Mouse (Mus musculus): ENCODE data around the gene Htra3. TPM values are rescaled to one million over a fixed set of nuclear protein-coding genes. Genes with fewer than 3 reads are reported as not detected.

Gene Htra3
- total RNA-seq, 2 experiments from 2014 or later = 105 to 136 TPM

DNA sequence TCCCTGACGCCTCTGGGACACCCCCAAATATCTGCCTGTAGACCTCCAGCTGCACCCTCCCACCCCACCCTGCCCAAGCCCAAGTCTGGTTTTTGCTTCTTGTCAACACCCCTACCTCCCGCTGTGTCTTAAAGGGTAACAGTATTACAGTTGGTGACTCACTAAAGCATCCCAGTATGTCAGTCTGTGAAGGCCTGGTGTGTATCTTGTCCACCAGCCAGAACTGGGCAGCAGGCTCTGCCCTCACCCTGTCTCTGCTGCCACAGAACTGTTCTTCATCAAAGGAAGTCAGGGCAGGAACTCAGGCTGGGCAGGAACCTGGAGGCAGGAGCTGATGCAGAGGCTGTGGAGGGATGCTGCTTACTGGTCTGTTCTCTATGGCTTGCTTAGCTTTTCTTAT is 53.2 kb downstream of the Htra3 start:
- DNase-seq = no peak
- intact Hi-C loops (cut with DNase I) = no loop called here

GRCm38 (mm10) chr5:35624751-35625239 is 54.8 kb downstream of the Htra3 start:
- intact Hi-C loops (cut with DNase I) = no loop called here
- DNase-seq = peak; percentile 72 to 79

DNA sequence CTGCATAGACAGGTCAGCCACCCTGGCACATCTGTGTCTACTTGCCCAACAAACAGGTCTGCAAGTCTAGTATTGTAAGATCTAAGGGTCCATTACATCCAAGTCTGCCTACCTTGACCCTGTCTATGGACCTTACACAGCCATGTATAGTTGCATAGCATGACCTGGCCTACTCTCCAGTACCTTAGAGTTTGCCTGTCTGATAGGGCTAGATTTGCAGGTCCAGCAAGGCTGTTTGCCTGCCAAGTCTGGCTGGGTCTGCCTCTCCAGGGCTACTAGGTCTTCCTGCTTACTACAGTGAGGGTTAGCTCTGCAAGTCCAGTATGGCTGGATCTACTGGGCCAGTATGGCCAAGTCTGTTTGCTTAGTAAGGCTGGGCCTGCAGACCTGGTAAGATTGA is 55.8 kb downstream of the Htra3 start:
- no peak for DNase-seq
- intact Hi-C loops (cut with DNase I) = no loop called here

GRCm38 (mm10) chr5:35621114-35621513 is 58.5 kb downstream of the Htra3 start:
- intact Hi-C loops (cut with DNase I) = no loop called here
- DNase-seq = no peak

DNA sequence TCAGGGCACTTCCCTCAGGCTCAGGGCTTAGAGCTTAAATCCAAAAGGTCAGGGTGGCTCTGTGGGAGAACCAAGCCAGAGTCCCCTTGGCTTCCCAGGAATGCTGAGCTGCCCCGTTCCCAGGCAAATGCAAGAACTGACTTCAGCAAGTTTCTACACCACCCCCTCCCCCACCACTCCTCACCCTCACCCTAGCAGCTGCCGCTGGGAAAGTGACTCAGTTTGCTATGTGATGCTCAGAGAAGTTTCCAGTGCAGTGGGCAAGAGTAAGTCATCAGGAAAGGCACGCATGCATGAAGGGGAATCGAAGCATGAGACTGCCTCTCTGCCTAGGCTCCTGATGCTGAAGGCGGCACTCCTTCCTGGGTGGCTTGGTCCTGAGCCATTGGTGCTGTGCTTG is 62.6 kb downstream of the Htra3 start:
- intact Hi-C loops (cut with DNase I) = no loop called here
- DNase-seq = no peak

DNA sequence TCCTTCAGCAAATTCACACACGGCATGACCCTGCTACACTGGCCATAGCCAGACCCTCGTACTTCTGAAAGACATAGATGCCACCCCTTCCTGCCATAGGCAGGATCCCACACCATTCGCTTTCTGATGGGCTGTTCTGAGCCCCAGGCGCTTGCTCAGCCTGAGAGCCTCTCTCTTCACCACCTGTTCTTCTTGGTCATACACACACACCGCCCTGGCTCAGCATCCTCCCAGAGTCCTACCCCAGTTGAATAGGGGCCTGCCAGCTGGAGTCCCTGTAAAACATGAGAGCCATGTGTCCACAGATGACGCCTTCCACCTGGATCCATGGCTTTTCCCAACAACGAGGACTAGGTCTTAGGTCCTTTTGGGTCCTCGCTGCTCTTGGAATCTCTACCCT is 66.9 kb downstream of the Htra3 start:
- intact Hi-C loops (cut with DNase I) = no loop called here
- DNase-seq = no peak

DNA sequence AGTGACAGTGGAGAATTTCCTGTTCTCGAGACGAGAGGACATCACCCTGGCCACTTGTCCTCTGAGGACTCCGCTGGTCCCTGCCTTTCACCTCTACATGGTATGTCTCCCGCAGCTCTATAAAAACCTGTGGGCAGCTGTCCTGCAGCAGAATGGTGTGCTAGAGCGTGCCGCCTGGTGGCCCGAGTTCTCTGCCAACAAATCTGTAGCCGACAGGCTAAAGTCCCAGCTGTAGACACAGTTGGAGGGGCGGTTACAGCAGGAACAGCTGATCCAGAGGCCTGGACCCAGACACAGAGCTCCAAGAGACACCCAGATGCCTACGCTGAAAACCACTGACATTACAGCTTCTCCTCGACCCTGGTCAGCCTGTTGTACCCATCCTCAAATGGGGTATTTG is 67.7 kb downstream of the Htra3 start:
- intact Hi-C loops (cut with DNase I) = no loop called here
- DNase-seq = no peak

DNA sequence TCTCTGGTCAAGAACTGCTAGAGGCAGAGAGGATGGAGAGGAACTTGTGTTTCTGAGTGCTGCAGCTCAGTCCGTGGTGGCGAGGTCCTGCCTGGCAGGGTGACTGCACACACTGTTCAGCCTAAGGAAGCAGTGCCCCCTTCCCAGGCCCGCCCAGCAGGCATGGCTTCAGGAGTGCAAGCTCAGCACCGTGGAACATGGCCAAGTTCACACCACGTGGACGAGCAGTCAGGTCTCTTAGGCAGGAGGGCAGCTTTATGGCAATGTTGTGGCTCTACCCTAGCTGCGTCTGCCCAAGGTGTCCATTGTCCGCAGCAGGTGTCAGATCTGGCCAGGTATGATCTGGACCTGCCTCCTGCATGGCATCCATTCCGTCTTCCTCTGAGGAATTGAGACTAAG is 68.4 kb downstream of the Htra3 start:
- intact Hi-C loops (cut with DNase I) = no loop called here
- no peak for DNase-seq

GRCm38 (mm10) chr5:35610381-35610780 is 69.2 kb downstream of the Htra3 start:
- no peak for DNase-seq
- intact Hi-C loops (cut with DNase I) = no loop called here

DNA sequence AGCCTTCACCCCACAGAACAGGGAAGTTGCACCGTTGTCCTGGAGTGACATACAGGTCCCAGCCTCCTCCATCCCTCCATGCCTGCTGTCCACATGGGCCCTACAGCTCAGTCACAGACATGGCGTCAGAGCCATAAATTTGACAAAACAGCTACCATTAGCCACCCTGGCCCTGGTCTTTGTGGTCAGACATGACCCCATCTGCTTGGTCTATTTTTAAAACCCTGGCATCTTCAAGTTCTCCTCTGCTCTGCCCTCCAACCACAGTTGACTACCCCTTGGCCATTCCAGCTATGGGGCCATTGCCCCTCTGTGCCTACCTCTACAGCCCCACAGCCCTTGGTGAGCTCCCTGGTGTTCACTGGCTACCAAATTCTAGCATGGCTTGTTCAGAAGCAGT is 69.6 kb downstream of the Htra3 start:
- DNase-seq = no peak
- intact Hi-C loops (cut with DNase I) = no loop called here

GRCm38 (mm10) chr5:35609381-35609780 is 70.2 kb downstream of the Htra3 start:
- peak; percentile 66 to 72 for DNase-seq
- intact Hi-C loops (cut with DNase I) = no loop called here

GRCm38 (mm10) chr5:35608559-35608958 is 71.0 kb downstream of the Htra3 start:
- intact Hi-C loops (cut with DNase I) = no loop called here
- DNase-seq = no peak

DNA sequence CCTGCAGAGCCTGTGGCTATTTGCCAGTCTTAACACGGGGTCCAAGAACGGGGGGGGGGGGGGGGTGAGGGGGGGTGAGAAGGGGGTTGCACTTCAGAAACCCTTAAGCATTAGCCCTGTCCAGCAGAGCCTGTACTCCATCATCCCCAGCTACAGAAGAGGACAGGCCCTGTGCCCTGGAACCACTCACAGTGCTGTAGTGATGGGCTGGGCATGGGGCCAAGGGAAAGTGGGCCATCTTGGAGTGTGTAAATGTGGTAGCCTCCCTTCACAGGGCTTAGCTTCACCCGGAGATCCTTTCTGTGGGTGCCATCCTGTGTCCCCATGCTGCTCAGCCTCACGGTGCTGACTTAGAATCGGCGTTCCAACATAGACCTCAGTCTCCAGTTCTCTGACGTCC is 71.8 kb downstream of the Htra3 start:
- DNase-seq = peak; percentile 34 to 58
- intact Hi-C loops (cut with DNase I) = no loop called here

DNA sequence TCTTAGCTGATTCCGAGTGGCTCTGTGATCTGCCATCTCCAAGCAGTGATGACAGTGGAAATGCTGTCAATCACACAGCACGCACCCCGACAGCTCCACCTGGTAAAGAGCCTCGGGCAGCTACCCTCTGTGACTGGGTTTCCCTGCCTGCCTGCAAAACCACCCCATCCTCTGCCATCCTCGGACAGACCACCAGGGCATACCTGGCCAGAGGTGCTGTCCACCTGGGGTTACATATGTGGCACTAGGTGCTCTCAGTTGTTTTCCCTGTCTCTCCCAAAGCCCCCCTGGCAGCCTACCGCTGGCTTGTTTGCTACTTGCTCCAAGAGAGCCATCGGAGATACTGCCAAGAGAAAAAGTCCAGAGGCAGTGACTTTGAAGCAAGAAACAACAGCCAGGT is 72.8 kb downstream of the Htra3 start:
- intact Hi-C loops (cut with DNase I) = no loop called here
- no peak for DNase-seq

GRCm38 (mm10) chr5:35605355-35605754 is 74.2 kb downstream of the Htra3 start:
- DNase-seq = no peak
- intact Hi-C loops (cut with DNase I) = no loop called here

Other genes starting within 250 kb of the Htra3 start
- 1 to 10 TPM in 1 of 2 experiments, under 1 TPM in 1; 0.60 to 1.0 TPM for gene Cpz, start 154.1 kb downstream of the Htra3 start, total RNA-seq (2021)
- 1 to 10 TPM; 1.8 to 2.5 TPM for gene Trmt44, start 104.7 kb downstream of the Htra3 start, total RNA-seq (2021)
- 10 to 100 TPM; 28.0 to 28.6 TPM for gene Acox3, start 96.7 kb downstream of the Htra3 start, total RNA-seq (2021)
- 1 to 10 TPM; 7.0 to 9.9 TPM for gene Sh3tc1, start 60.2 kb upstream of the Htra3 start, total RNA-seq (2021)
- gene Ablim2, start 78.1 kb upstream of the Htra3 start, total RNA-seq (2021) = 10 to 100 TPM; 20.7 to 21.0 TPM
- gene Afap1, start 213.5 kb upstream of the Htra3 start, total RNA-seq (2021) = 10 to 100 TPM; 20.8 to 20.9 TPM

Data from heart, postnatal 36 days (tissue).